Mouse (Mus musculus) kidney, postnatal 25 days (tissue): ENCODE data around the gene Dcaf5.

ENCODE experiments used
- DNase-seq, 2 experiments: peaks; one replicate each; pipeline ENCODE4 v3.0.0; 2021; ENCODE audit warnings: mixed read lengths in 2 of 2

The Dcaf5 gene

DNA sequence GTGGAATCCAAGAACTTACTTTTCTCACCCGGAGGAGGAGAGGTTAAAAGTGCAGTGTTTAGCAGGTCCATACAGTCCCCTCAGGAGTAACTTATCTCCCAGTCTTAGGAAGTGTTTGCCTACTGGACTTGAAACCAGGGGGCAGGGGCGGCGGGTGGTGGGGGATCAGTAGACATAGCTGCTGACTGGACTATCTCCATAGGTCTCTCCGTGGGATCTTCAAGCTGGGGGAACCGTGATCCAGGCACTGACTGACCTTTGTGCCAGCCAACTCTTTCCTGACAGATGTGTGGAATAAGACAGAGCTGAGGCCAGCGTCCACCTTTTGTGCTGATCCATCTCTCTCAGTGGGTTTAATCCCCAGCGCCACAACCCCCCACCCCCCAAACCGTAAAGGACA lies 105.6 kb downstream of the Dcaf5 start:
- DNase-seq: peak; percentile 12 to 56

DNA sequence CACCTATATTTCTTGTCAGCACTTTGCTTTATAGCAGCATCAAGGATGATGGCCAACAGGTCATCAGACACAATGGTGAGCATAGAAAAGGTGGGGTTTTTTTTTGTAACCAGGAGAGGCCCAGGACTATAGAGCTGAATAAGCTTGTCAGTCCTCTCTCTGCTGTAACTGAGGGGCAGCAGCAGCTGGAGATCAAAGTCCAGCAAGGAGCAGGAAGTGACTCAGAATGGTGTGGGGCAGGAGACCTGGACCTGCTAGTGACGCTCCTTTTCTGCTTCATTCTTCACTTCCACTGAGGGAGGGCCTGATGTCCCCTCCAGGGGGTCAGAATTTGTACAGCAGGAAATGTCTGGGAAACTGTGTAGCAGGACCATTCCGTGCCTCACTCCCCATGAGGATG lies 106.8 kb downstream of the Dcaf5 start:
- DNase-seq: peak; percentile 13 to 65

DNA sequence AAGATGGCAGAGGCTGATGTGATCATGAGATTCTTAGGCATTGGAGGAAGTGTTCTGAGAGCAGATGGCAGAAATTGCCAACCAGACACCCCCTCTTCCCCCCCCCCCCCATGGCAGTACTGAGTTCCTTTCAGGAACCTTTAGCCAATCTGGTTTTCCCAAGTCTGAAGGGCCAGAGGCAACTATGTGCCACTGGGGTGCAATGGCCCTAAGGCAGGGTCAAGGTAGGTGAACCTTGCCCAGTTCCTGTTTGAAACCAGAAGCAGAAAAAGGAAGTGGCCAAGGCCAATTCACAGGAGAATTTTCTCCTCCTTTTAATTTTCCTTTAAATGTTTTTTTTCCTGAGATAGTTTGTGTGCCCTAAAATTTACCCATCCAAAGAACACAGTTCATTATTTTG lies 110.4 kb downstream of the Dcaf5 start:
- peak; percentile 19 to 77 for DNase-seq

DNA sequence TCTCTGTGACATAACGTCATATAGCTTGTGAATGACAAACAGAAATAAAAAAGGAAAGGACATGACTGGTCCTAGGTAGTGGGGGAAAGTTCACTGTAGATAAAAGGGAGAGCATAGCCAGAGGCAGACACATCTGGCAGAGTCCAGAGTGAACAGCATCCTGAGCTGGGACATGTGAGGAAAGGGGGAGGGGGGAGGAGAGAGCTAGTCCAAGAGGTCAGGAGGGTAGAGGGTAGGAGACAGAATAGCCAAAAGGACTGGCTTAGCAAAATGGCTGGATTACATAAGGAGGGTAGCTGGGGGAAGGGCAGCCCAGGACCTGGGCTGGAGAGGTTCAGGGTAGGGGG lies 111.6 kb downstream of the Dcaf5 start:
- DNase-seq: peak; percentile 43 to 86

DNA sequence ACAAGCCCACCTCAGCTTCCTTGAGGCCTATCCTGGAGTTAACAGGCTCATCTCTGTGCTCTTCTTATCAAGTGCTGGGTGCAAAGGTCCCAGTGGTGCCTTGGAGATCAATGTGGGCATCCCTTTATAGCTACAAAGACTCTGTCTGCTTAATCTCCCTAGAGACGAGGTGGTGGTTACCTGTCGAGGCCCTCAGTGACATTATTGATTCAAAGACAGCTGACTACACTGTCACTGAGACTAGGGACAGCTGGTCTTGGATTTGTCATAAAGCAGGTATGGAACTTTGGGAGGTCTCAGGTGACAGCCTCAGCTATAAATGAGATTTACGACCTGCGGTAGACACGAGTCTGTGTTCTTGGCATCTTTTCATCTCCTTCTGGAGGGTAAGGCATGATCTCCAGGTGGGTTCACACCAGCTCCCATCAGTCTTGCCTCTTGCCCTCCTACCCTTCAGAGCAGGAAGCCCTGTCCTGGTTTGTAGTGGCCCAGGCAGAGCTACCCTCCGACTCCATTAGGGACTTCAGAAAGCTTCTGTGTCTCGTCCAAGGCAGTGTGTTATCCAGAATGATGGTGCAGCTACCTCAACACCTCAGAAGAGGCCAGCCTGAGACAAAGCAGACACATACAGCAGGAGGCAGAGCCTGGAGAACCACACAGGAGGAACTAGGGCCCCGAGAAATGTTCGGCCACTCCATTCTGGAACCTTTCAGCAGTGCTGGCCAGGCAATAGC lies 112.2 kb downstream of the Dcaf5 start:
- DNase-seq: no peak

DNA sequence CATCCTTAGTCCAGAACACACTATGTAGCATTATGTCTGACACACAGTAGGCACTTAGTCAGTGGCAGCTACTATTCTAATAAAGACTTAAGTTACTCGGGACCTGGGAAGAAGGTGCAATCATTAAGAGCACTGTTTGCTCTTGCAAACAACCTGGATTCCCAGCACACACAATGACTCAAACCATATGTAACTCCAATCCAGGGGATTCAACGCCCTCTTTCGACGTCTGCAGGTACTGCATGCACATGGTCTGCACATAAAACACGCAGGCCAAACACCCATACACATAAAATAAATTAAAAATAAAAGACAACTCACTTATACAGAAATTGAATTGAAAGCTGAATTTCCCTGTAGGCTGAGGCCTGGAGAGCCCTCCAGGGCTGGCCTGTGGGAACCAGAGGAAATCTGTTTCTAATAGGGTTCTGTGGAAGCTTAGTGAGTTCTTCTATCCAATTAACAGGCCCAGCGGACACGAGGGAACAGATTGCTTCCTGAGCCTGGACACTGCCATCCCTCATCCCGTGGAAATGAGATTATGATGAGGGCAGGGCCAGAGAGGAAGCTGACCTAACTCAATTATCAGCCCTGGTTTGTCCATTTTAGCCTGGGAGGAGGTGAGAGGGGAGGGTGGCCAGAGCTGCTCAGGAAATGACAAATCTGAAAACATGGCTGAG lies 112.9 kb downstream of the Dcaf5 start:
- DNase-seq: peak; percentile 16 to 47

DNA sequence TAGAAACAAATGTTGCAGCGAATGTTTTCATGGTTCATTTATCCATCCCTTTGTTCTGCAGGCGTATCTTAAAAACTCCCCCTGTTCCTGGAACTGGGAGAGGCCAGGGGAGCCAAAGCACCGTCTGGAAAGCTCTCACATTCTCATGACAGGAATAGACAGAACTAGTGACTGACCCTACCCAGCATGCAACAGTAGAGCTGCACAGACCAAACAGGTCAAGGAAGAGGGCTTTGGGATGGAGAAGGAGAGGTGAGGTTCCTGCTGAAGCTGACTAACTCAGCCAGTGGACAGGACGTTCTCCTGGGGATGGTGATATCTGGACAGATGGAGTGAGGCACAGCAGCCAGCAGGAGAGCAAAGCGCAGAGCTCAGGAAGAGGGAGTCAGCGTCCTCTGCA lies 113.9 kb downstream of the Dcaf5 start:
- no peak for DNase-seq

DNA sequence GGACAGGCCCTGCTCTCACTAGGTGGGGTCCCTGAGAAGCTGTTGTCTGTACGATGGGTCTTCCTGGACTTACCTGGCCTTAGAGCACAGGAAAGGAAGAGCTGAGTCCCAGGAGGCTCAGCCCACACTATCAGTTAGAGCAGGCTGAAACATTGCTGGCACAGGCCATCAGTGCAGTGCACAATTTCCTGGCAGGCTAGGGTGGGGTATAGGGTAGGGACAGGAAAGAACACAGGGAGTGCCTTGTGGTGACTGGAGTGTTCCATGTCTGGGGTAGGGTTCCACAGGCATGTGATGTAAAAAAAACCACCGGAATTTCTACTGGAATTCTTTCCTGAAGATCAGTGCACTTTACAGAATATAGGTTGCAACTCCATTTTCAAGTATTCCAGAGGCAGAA lies 117.3 kb downstream of the Dcaf5 start:
- DNase-seq: peak; percentile 38 to 78

DNA sequence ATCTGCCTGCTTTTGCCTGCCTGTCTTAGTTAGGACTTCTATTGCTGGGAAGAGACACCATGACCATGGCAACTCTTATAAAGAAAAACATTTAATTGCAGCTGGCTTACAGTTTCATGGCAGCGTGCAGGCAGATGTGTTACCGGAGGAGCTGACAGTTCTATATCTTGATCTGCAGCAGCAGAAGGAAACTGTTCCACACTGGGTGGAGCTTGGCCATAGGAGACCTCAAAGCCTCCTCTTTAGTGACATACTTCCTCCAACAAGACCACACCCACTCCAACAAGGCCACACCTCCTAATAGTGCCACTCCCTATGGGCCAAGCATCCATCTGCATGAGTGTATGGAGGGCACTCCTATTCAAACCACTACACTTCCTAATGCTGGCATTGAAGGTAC lies 121.1 kb downstream of the Dcaf5 start:
- no peak for DNase-seq

DNA sequence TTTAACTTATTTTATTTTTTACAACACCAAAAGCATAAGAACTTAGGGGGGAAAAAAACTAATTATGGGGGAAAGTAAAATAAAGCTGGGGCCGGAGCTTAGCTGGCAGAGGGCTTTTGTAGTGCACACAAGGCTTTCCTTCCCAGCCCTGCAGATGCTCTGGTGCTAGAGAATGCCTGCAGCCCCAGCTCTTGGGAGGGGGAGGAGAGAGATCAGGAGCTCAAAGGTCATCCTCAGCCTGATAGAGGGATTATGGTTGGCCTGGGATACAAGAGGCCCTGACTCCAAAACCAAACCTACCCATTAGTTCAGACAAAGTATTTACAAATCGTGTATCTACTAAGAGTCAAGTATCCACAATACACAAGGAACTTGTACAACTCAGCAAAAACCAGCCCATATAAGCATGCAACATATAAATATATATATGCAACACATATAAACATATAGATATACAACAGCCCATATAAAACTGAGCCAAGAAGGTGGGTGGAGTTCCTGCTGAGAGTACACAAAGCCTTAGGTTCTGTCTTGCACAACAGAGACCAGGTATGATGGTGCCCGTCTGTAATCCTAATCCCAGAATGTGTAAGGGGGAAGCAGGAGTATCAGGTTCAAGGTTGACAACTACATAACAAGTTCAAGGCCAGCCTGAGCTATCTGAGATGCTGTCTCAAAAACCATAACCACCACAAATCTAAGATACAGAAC lies 124.3 kb downstream of the Dcaf5 start:
- DNase-seq: no peak

DNA sequence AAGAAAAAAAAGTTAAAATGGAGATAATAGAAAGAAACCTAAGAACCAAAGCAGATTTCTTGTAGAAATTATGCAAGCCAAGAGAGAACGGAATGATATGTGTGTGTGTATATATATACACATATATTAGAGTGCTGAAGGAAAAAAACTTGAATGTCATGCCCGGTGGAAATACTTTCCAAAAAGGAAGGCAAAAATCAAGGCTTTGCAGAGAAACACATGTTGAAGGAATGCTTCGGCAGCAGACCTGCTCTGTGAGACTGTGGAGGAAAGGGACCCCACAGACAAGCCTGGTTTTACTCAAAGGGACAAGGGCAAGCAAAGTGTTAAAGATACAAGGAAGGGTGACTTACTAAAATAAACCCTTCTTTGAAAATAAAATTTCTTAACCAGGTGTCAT lies 128.8 kb downstream of the Dcaf5 start:
- no peak for DNase-seq

DNA sequence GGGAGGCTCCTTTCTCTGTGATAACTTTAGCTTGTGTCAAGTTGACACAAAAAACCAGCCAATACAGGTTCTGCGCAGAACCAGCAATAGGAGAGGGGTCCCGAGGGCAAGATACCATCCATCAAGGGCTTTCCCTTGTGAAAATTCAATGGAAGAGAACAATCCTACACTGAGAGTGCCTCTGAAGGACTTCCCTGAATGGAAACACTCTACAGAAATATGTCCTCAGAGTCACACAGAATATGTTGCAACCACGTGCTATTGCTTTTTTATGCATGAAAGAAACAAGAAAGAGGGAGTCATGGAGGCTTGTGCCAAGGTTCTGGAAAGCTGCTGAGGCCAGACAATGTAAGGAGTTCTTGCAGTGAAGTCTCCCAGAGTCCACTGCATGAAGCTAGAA lies 131.9 kb downstream of the Dcaf5 start:
- DNase-seq: no peak

DNA sequence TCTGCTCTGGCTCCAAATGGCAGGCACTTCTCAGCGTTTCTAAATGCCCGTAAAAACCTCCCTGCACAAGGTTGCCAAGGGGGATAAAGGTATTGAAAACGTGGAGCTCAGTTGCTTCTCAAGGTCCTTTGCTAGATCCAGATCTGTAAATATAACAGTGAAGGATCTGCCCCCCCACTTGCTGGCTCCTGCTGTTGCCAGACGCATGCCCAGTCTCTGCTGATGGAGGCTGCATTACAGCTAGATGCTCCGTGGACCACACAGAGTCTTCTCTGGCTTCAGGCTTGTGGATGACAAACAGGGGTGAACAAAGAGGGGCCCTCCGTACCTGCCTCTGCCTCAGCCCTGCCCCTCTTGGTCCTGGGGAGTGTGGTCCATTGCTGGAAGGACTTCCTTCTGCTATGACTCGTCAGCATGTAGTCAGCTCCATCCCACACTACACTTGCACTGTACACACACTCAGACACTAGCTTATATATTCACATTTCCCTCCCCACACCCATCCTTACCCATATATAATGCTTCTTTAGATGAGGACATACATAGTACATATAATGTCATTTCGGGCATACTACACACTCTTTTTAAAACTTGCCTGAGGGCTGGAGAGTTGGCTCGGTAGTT lies 135.5 kb downstream of the Dcaf5 start:
- DNase-seq: no peak

DNA sequence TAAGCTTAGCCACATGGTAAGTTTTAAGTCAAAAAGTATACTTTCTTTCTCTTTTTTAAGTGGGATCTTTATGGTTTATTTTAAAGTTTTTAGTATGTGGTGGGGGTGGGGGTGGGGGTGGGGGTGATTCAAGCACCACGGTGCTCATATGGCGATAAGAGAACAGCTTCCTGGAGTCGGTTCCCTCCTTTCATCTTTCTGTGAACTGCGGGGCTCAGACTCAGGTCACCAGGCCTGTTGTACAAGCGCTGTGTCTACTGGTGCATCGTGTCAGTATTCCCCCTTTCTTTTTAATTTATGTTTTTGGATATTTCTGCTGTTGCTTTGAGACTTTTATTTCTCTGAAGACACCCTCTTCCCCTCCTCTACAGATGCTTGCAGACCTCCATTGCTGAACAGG lies 137.7 kb downstream of the Dcaf5 start:
- no peak for DNase-seq

DNA sequence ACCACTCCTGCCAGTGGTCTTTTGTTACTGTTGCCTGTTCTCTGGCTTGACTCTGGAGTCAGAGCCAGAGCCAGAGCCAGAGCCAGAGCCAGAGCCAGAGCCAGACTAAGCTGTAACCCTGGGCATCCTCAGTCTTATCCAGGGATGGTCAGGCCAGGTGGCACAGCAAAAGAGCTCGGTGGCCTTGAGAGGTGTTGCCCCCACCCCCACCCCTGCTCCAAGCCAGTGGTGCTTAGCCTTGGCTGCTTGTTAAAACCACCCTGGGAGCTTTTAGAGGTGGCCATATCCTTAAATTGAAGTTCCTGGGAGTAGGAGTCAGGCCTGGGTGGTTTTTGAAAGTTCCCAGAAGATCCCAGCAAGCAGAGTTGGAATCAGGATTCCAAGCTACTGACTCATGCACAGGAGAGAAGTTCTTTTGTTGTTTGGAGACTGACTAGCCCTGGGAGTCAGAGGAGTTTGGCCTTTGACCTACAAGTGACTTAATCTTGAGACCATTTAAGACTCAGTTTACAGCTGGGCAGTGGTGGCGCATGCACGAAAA lies 144.4 kb downstream of the Dcaf5 start:
- DNase-seq: no peak

DNA sequence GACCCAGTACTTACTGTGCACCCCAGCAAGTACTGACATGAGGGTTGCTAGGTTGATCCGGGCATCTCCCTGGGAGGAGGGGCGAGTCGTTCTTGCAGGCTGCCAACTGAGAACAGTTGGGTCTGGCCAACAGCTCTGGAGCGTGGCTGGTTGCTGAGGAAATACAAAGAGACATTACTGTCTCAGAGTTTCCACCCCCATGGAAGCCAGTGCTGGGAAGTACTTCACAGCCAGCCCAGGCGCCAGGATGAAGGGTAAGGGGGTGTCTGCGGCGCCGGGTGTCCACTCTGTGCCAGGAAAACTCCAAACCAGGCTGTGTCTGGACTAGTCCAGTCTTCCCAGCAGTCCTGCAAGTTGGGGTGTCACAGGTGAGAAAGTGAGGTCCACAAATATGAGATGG lies 145.4 kb downstream of the Dcaf5 start:
- DNase-seq: no peak

DNA sequence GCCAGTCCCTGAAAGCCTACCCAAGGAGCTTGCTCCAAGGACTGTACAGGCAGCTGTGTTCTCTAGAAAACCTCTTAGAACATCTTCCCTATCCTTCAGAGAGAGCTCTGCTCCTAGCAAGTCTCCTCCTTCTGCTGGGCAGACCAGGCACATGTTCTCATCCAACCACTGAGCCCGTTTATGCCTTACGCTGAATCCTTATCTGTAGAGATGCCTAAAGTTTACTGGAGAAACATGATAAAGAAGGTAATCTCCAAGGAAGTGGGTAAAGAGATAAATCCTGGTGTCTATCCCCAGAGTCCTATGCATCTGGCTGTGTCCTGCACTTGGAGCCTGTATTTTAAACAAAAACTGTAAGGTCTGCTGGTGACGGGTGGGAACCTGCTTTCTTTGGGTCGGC lies 145.9 kb downstream of the Dcaf5 start:
- DNase-seq: no peak

DNA sequence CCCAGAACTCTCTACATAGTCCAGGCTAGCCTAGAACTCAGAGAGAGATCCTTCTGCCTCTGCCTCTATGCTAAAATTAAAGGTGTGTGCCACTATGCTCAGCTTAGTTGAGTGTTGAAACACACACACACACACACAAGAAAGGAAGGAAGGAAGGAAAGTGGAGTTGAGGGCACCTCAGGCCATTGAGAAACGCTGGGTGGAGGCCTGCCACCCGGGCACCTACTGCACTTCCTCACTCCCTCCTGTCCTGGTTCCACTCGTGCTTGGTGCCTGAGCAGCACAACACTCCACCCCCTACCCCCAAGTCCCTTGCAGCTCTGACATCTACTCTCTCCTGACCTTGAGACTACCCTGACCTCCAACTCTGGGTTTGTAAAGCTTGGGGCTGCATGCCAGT lies 146.7 kb downstream of the Dcaf5 start:
- DNase-seq: no peak

DNA sequence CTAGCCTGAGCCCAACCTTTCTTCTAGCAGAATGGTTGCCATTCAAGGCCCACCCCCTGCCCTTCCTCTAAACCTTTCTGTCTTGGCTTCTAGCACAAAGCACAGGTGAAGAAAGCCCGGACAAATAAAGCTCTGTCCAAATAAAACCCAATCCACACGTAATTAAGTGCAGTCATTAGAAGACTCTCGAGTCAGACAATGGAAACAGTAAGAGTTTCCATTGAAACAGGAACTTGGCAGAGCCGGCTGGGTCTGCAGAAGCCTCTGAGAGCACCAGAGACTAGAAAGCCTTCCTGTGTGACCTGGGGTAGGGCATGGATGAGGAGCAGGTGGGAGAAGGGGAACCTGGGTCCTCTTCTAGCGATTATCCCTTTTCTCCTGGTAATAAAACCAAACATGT lies 150.5 kb downstream of the Dcaf5 start:
- DNase-seq: no peak
